Mouse (Mus musculus) embryonic facial prominence, embryonic 13.5 days (tissue): ENCODE data around the gene Ttc38. TPM values are rescaled to one million over a fixed set of nuclear protein-coding genes. Genes with fewer than 3 reads are reported as not detected.

Experiments used
- ATAC-seq: fragments of 200-750 bp; cut with Nextera tagmentation; 2 replicates; pipeline ENCODE4 v1.8.0; 2017; ENCODE audit warnings: low read depth; ENCODE audit not compliant: insufficient number of reproducible peaks, insufficient read depth, low FRiP score, low TSS enrichment
- H3K27ac ChIP-seq: fragments of 300-500 bp; sonication (generic); 2 replicates; pipeline ENCODE4 v1.5.1; 2015; ENCODE audit warnings: moderate library complexity, mild to moderate bottlenecking, inconsistent platforms
- H3K27me3 ChIP-seq: fragments of 300-500 bp; sonication (generic); 2 replicates; pipeline ENCODE4 v1.6.1; 2015; ENCODE audit warnings: mild to moderate bottlenecking, inconsistent platforms
- H3K36me3 ChIP-seq: fragments of 300-500 bp; sonication (generic); 2 replicates; pipeline ENCODE4 v1.6.1; 2015; ENCODE audit warnings: mild to moderate bottlenecking, inconsistent platforms
- H3K4me1 ChIP-seq: fragments of 300-500 bp; sonication (generic); 2 replicates; pipeline ENCODE4 v1.6.1; 2015; ENCODE audit warnings: inconsistent platforms
- H3K4me2 ChIP-seq: fragments of 300-500 bp; sonication (generic); 2 replicates; pipeline ENCODE4 v1.6.1; 2015; ENCODE audit warnings: moderate library complexity, mild to moderate bottlenecking, inconsistent platforms
- H3K4me3 ChIP-seq: fragments of 300-500 bp; sonication (generic); 2 replicates; pipeline ENCODE4 v1.5.1; 2015; ENCODE audit warnings: mild to moderate bottlenecking, inconsistent platforms
- H3K9ac ChIP-seq: fragments of 300-500 bp; sonication (generic); 2 replicates; pipeline ENCODE4 v1.6.1; 2015; ENCODE audit warnings: mild to moderate bottlenecking, inconsistent platforms
- H3K9me3 ChIP-seq: fragments of 300-500 bp; sonication (generic); 2 replicates; pipeline ENCODE4 v1.6.1; 2016; ENCODE audit warnings: inconsistent platforms
- WGBS: fragments of 180-500 bp; shearing (Covaris S2); methylation state at CpG from one replicate; pipeline ENCODE4 v1.1.7; 2015; ENCODE audit warnings: mixed read lengths; 5-methylcytosine and 5-hydroxymethylcytosine counted together
- polyA plus RNA-seq: library from polyadenylated mRNA; unstranded; fragments of >200 nt; fragmentation: Nextera tagmentation; extraction: Ambion mirVana; gene quantifications from 2 replicates; pipeline ENCODE4 v1.2.1, GENCODE M21; 2015

Ttc38 gene
- polyA plus RNA-seq, 1 experiment from 2014 or later = 7.4 TPM

DNA sequence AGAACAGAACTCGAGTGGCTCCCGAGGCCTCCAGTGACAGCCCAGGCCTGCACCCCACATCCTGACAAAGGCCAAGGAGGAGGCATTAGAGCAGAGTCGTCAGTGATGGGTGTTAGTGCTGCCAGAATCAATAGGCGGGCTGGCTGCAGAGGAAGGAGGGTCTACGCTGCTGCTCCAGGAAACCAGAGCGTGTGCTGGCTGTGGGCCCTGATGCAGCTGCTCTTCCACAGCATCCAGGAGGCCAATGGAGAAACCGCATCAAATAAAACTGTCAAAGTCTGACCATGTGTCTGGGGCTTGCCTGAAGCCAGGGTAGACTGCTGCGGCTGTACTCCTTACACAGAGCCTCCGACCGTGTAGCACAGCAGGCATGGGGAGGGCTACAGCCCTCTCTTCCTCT is 65.0 kb downstream of the Ttc38 start:
- no peak for ATAC-seq
- Histone ChIP-seq H3K4me3 (no peak overlapping the region), H3K27me3 (no peaks in the 10 kb centered on the region), H3K36me3 (peaks cover 80% of the 10 kb centered on the region), H3K9me3 (no peaks in the 10 kb centered on the region), H3K4me1 (no peaks in the 10 kb centered on the region), H3K4me2 (no peak overlapping the region), H3K9ac (no peak overlapping the region), H3K27ac (no peak overlapping the region)
- 86% methylated on average over 10 of the region's 10 CpGs for WGBS

DNA sequence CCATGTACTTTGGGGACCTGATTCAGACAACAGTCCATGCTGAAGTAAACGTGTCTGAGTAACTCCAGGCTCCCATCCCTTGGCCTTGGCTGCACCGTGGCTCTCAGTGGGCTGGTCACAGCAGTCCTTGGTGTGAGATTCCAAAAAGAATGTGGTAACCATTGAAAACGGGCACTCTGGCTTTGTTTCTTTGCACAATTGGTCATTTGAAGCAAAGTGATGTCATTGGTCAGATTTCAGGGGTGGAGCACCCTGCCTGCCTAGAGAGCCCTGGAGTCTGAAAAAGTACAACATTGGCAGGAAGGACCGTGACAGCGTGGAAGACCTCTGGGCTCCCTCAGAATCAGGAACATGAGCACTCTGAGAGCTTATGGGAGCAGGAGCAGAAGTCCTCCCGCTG is 67.3 kb downstream of the Ttc38 start:
- no peak for ATAC-seq
- 80% methylated on average over 6 of the region's 6 CpGs for WGBS
- H3K9me3 ChIP-seq = no peaks in the 10 kb centered on the region

DNA sequence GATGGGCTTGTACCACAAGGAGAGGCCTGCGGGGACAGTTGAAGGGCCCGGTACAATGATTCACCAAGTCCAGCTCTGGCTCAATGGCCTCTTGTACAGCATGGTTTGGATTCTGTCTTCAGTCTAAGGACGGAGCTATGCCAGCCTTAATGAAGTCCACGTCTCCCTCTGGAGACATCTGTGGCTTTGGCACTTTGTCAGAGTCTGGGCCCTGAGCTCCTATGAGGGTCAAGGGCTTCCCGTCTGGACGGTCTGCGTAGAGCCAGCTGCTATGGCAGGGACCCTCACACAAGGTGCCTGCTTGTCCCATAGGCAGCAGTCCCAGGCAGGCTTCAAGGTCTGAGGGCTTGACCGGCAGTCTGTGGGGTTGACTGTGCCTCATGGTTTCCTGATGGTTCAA is 68.2 kb downstream of the Ttc38 start:
- no peak overlapping the region for H3K27ac ChIP-seq
- H3K9ac ChIP-seq = no peak overlapping the region
- no peak for ATAC-seq
- no peaks in the 10 kb centered on the region for H3K9me3 ChIP-seq
- H3K4me2 ChIP-seq = no peak overlapping the region
- H3K27me3 ChIP-seq = no peaks in the 10 kb centered on the region
- H3K4me3 ChIP-seq = no peak overlapping the region
- peaks cover 53% of the 10 kb centered on the region for H3K36me3 ChIP-seq
- WGBS = 88% methylated on average over 8 of the region's 8 CpGs
- no peaks in the 10 kb centered on the region for H3K4me1 ChIP-seq

More for the DNA sequence above, 67.3 kb downstream of the Ttc38 start:
- H3K27me3 ChIP-seq = no peaks in the 10 kb centered on the region
- no peak overlapping the region for H3K4me2 ChIP-seq
- H3K36me3 ChIP-seq = peaks cover 62% of the 10 kb centered on the region
- no peak overlapping the region for H3K9ac ChIP-seq
- H3K4me1 ChIP-seq = no peaks in the 10 kb centered on the region
- H3K4me3 ChIP-seq = no peak overlapping the region
- no peak overlapping the region for H3K27ac ChIP-seq

DNA sequence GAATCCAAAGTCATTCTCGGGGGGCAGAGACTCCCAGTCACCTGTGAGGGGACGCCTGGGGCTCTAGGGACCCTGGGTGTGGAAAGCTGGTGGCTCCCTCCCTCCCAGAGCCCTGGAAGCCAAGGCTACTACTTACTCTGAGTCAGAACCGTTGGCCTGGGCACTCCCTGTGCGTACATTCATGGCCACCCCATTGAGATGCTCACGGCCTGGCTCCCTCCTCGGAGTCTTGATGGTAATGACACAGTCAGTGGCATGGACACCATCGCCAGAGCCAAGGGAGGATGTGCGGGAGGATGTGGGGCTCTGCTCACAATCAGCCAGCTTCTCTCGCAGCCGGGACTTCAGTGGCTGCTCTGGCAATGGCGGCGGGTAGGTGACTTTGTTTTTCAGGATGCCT is 68.7 kb downstream of the Ttc38 start:
- Histone ChIP-seq H3K4me2 (no peak overlapping the region), H3K27me3 (no peaks in the 10 kb centered on the region), H3K9ac (no peak overlapping the region), H3K27ac (no peak overlapping the region), H3K36me3 (peaks cover 48% of the 10 kb centered on the region), H3K4me1 (no peaks in the 10 kb centered on the region), H3K4me3 (no peak overlapping the region), H3K9me3 (no peaks in the 10 kb centered on the region)
- 83% methylated on average over 12 of the region's 12 CpGs for WGBS
- ATAC-seq = no peak

DNA sequence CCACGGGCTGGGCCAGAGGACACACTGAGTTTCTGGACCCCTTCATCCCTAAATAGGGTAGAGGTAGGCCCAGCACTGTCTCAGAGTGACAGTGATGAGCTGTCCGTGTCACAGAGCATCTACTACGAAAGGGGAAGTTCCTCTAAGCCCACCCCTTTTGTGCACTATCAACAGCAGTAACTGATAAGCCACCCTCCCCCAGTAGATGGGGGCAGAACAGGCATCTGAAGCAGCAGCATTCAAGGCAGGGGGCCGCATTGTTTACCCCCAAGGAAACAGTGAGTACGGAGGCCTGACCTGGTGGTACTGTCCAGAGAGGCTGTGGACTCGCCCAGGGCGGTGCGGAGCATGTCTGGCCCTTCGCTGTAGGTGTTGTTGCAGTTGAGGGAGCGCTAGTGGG is 70.4 kb downstream of the Ttc38 start:
- Histone ChIP-seq H3K4me2 (no peak overlapping the region), H3K9me3 (no peaks in the 10 kb centered on the region), H3K36me3 (peaks cover 33% of the 10 kb centered on the region), H3K4me1 (no peaks in the 10 kb centered on the region), H3K9ac (0 out of 2 replicates have a peak overlapping the region, but pooled peaks have one; percentile 16), H3K4me3 (no peak overlapping the region), H3K27ac (no peak overlapping the region), H3K27me3 (no peaks in the 10 kb centered on the region)
- no peak for ATAC-seq
- 83% methylated on average over 10 of the region's 10 CpGs for WGBS

DNA sequence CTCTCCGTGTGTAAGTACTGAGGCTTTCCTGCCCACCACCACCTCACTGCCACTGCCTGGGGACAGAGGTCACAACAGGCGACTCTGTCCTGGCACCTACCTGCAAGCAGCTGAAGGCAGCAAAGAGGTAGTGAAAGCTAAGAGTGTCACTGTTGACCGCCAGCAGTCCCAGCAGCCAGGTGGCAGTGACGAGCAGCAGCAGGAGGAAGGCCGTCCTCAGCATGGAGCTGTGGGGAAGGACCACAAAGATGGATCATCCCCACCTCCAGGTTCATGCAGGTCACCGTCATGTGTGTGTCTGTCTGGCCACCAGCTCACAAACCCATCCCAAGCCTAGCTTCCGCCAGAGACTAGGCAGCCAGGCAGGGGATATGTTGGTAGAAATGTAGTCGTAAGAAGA is 71.7 kb downstream of the Ttc38 start:
- 70% methylated on average over 8 of the region's 8 CpGs for WGBS
- Histone ChIP-seq H3K9me3 (no peaks in the 10 kb centered on the region), H3K36me3 (peaks cover 22% of the 10 kb centered on the region), H3K9ac (no peak overlapping the region), H3K27me3 (no peaks in the 10 kb centered on the region), H3K27ac (no peak overlapping the region), H3K4me3 (no peak overlapping the region), H3K4me1 (no peaks in the 10 kb centered on the region), H3K4me2 (no peak overlapping the region)
- ATAC-seq = no peak

Other genes starting within 250 kb of the Ttc38 start
- 35.0 and 44.9 TPM in 2 replicates for gene Wnt7b, start 249.8 kb upstream of the Ttc38 start, polyA plus RNA-seq
- 2.8 and 3.3 TPM in 2 replicates for gene Ppara, start 97.3 kb upstream of the Ttc38 start, polyA plus RNA-seq
- 22.0 and 29.4 TPM in 2 replicates for gene Cdpf1, start 20.6 kb upstream of the Ttc38 start, polyA plus RNA-seq
- 0.19 and 0.25 TPM in 2 replicates for gene Pkdrej, start 10.6 kb upstream of the Ttc38 start, polyA plus RNA-seq
- gene Gtse1, start 27.4 kb downstream of the Ttc38 start, polyA plus RNA-seq = 25.5 and 27.2 TPM in 2 replicates
- gene Trmu, start 47.0 kb downstream of the Ttc38 start, polyA plus RNA-seq = 49.4 and 52.9 TPM in 2 replicates
- 2.9 and 3.1 TPM in 2 replicates for gene Celsr1, start 201.5 kb downstream of the Ttc38 start, polyA plus RNA-seq
- gene Gramd4, start 225.4 kb downstream of the Ttc38 start, polyA plus RNA-seq = 14.6 and 16.6 TPM in 2 replicates